7 mouse cellular contexts compared by ENCODE assay signal in the genomic region with DNA sequence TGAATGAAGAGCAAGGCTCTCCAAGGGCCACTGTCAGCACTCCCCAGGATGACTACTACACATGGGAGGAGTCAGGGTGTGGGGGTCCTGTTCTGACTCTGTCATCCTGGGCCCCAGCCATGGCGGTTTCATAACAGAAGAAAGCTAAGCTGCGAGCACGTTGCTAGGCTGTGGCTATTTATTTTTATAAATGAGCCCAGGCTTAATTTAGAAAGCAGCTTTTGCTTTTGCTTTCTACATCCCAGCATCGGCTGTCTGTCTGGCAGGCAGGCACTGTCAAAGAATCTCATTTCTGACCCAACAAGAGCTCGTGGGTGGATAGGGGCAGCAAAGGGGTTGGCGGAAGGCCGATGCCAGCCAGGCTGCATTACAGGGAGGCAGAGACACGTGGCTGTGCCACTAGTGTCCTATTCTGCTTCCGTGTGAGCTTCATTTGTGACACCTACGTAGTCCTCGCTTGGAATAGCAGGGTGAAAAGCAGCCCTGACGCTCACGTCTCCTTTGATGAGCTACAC.
DNase-seq lines count a peak whose midpoint lies in the region; ATAC-seq lines count a peak whose summit lies in the region.

No protein-coding gene starts in this region.

- no peak overlapping the region for H3K9ac ChIP-seq in lung, embryonic 15.5 days
- 0 out of 2 replicates have a peak overlapping the region, but pooled peaks have one; percentile 23 for H3K9ac ChIP-seq in stomach, embryonic 16.5 days (ENCODE audit: low read length)
- H3K9ac ChIP-seq in midbrain, embryonic 13.5 days (replicated peaks), result no peak overlapping the region

- H3K4me3 ChIP-seq in lung, embryonic 15.5 days, result no peak overlapping the region
- H3K4me3 ChIP-seq in stomach, embryonic 16.5 days (replicated peaks; ENCODE audit: low read length), result no peak overlapping the region
- no peak overlapping the region for H3K4me3 ChIP-seq in midbrain, embryonic 13.5 days (replicated peaks)

- 70% methylated on average over 13 of the region's 13 CpGs for WGBS in lung, embryonic 15.5 days
- WGBS in stomach, embryonic 16.5 days, result 71% methylated on average over 13 of the region's 13 CpGs
- 81% methylated on average over 13 of the region's 13 CpGs for WGBS in midbrain, embryonic 13.5 days

- H3K27me3 ChIP-seq in lung, embryonic 15.5 days, result no peaks in the 10 kb centered on the region
- H3K27me3 ChIP-seq in stomach, embryonic 16.5 days (ENCODE audit: control insufficient read depth, insufficient read depth, low read length), result no peaks in the 10 kb centered on the region
- peaks cover 7% of the 10 kb centered on the region for H3K27me3 ChIP-seq in midbrain, embryonic 13.5 days

- H3K36me3 ChIP-seq in lung, embryonic 15.5 days, result no peaks in the 10 kb centered on the region
- H3K36me3 ChIP-seq in stomach, embryonic 16.5 days (ENCODE audit: control insufficient read depth, insufficient read depth, low read length), result no peaks in the 10 kb centered on the region
- H3K36me3 ChIP-seq in midbrain, embryonic 13.5 days, result no peaks in the 10 kb centered on the region

- H3K4me1 ChIP-seq in lung, embryonic 15.5 days, result peaks cover 40% of the 10 kb centered on the region
- peaks cover 29% of the 10 kb centered on the region for H3K4me1 ChIP-seq in stomach, embryonic 16.5 days (ENCODE audit: control insufficient read depth, insufficient read depth, low read length)
- peaks cover 22% of the 10 kb centered on the region for H3K4me1 ChIP-seq in midbrain, embryonic 13.5 days (replicated peaks)

- peak; percentile 53 for DNase-seq in adrenal gland, adult 8-10 months
- peak; percentile 70 to 80 for DNase-seq in frontal cortex, postnatal 10 days (ENCODE audit: low spot score in 2 of 2)
- DNase-seq in embryo, embryonic 11 days, result no peak

- H3K4me2 ChIP-seq in lung, embryonic 15.5 days, result no peak overlapping the region
- H3K4me2 ChIP-seq in stomach, embryonic 16.5 days (ENCODE audit: low read depth, low read length), result no peak overlapping the region
- no peak overlapping the region for H3K4me2 ChIP-seq in midbrain, embryonic 13.5 days (replicated peaks)

- no peak overlapping the region for H3K27ac ChIP-seq in lung, embryonic 15.5 days
- H3K27ac ChIP-seq in stomach, embryonic 16.5 days (ENCODE audit: low read length), result peak overlapping the region; percentile 47; the same call in 1 of the 2 replicates
- no peak overlapping the region for H3K27ac ChIP-seq in midbrain, embryonic 13.5 days

- no peaks in the 10 kb centered on the region for H3K9me3 ChIP-seq in lung, embryonic 15.5 days
- H3K9me3 ChIP-seq in stomach, embryonic 16.5 days (replicated peaks; ENCODE audit: control insufficient read depth, low read length), result no peaks in the 10 kb centered on the region
- H3K9me3 ChIP-seq in midbrain, embryonic 13.5 days, result no peaks in the 10 kb centered on the region

- ATAC-seq in hematopoietic stem cell, adult 5-6 weeks (replicated peaks in 1 of 2; ENCODE audit: insufficient read depth in 1 of 2, low FRiP score in 2 of 2, low TSS enrichment in 1 of 2, low read depth in 1 of 2, poor library complexity in 2 of 2, severe bottlenecking in 2 of 2), result peak; percentile 40 to 60
- peak; percentile 58 for ATAC-seq in lung, embryonic 15.5 days (ENCODE audit: borderline replicate concordance, extremely low read depth, low FRiP score, low TSS enrichment)
- no peak for ATAC-seq in stomach, embryonic 16.5 days (ENCODE audit: insufficient read depth, low FRiP score)
- ATAC-seq in midbrain, embryonic 13.5 days, result no peak

Comparison
In these comparisons a context has a peak if more than half of its experiments do, and no peak if none do; other contexts are left out.
1. ATAC-seq: peak in hematopoietic stem cell, adult 5-6 weeks (2 of 2) and lung, embryonic 15.5 days (single experiment); none in stomach, embryonic 16.5 days (single experiment) and midbrain, embryonic 13.5 days (single experiment).